Mouse (Mus musculus): ENCODE measurements at regions not wholly inside any gene's neighbourhood (a gene's known extent, or its start where the extent isn't known, plus 50 kb on each side); places are given as distances from the start of the nearest gene placed in this dataset.
A peak's percentile ranks its signal among the peaks of the same experiment; 100 is the strongest.

DNA sequence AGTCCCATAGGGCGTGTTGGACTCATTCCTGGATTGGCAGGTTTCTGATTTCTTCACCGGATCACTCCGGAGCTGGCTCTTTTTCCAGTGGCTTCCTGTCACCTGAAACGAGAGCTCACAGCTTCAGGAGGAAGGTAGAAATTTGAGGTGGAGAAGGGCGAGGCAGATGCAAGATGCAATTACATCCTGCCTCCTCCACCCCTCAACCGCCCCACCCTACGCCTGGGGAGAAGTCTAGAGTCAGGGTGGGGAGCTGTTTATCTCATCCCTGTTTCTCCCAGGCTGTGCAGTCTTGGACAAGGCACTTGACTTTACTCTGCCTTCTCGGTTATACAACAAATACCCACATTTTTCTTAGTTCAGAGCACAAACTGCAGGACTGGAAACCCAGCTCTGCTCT is 302.8 kb upstream of the Klf3 start:
- no peak for DNase-seq

DNA sequence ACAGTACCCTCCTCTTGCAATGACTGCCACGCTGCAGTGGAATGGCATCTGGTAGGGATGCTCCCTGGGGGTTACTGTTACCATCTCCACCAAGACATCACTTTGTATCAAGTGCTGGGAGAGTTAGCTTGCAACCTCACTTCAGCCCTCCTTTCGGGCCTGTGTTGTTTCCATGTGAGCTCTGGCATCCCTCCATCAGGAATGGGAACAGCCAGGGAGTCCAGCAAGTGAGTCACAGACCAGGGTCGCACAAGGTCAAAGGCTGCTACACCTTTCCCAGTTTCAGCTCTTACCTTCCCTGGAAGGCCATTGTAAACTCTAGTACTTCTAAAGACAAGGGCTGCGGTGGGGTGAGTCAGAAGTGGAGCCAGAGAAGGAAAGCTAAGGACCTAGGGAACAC is 302.3 kb upstream of the Klf3 start:
- no peak for DNase-seq

DNA sequence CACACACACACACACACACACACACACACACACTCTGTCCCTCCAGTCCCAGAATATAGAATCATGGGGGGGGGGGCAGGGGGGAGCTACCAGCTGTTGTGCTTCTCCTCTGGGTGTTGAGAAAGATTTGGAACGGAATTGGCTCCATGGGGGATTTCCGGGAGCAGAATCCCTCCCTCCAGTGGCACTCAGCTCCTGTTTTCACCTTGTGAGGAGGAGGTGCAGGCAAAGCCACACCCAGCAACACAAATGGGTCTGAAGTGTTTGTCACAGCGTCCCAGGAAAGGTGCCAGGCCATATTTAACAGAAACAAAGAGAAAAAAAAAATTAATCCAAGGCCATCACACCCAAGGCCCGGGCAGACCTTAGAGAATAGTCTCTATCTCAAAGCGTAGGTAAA is 301.4 kb upstream of the Klf3 start:
- DNase-seq, result no peak

DNA sequence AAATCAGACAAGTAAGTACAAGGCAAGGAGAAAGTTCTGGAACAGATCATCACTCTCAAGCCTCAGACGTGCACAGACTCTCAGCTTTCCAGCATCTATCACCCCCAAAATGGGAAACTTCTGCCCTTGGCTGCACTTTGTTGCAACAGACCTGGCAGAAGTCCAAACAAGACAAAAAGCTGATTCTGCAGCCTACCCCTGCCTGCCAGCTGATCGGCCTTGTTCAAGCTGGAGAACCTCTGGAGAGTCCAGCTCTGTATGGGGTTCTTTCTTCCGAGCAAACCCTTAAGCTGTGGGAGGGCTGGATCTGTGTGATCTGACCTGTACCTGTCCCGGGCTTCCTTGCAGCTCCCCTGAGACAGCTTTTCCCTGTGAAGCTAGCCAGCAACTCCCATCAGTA is 299.7 kb upstream of the Klf3 start:
- peak; percentile 58 to 69 for DNase-seq

DNA sequence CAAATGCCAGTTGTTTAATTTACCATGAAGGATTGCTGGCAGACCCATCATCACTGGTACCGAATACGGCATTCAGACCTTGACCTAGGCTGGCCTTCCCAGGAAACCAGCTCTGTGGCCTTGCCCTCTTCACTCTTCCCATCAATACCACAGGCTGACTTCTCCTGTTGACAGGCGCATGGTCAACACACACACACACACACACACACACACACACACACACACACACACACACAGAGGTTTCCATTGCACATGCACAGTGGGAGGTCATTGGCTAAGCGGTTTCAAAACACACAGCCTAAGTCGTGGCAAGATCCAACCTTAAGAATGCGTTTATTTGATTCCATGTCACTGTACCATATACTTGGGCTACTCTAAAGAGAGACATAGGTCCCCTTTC is 298.7 kb upstream of the Klf3 start:
- no peak for DNase-seq

DNA sequence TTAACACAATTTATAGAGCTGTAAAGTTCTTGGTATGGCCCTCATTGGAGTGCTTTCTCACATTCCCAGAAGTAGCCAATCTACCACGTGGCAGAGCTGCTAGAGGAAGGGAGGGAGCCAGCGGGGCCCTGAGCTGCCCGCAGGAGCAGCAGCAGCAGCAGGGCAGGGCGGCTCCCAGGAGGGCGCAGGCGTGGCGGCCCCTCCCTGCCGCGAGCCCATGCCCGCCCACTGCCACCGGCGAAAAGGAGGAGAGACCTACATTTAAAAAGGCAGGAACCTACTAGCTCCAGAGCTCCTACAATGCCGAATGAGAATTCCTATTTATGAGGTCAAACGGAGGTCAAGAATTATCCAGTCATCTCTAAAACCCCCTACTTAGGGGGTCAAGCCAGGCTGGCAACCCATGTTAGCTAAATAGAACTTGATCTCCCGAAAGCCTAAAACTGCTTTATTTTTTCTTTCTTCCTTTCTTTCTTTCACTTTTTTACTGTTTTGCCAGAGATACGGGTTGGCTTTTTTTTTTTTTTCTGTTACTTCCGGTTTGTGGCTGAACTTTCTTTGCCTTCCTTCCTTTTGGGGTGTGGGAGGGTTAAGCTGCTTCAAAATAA is 297.9 kb upstream of the Klf3 start:
- peak; percentile 86 for DNase-seq

DNA sequence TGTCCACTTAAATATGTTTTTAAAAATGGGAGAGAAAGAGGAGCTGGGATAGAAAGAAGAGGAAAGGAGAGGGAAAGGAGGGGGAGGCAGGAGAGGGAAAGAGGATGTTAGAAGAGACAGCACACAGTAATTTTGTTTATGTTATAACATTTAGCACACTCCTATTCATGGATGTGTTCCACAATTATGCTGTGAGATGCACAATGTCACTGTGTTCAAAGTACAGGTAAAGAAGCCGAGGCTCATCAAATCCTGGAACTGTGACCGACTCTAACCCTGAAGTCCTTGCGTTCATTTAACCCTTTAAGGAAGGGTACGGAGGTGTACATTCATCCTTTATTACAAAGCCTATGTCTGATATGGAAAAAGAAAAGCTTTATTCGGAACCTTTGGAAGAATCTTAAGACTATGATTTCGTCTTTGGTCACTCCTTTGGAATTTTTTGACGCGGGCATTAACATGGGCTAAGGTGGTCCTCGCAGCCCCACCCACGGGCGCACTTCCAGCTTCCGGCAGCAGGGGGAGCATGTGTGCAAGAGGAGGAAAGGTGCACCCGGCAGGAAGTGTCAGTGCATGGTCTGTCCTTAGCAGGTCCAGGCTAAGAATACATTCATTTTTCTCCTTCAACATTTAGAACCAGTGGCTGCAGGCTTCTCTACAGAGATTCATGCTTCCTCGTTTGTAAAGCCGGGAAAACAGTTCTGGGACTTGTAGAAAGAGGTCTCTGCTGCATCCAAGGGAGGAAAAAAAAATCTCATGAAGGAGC is 297.2 kb upstream of the Klf3 start:
- DNase-seq, result peak; percentile 82 to 92

DNA sequence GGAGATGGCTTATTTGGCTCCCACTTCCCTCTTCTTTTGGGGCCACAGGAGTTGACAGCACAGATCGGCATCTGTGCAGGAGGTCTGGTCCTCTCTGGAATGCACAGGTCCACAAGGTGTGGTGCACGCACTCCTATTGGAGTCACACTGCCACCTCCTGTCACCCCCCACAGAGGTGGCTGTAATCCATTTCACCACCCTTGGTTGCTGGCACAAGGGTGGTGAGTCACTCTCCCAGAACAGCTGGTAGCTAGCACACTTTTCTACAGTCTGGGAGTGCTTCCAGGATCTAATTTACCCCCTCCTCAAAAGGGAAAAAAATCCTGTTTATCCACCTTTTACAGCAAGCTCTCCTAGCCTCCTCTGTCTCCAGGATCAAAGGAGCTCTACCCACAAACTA is 294.6 kb upstream of the Klf3 start:
- DNase-seq, result peak in 1 of 2 experiments; percentile 32

DNA sequence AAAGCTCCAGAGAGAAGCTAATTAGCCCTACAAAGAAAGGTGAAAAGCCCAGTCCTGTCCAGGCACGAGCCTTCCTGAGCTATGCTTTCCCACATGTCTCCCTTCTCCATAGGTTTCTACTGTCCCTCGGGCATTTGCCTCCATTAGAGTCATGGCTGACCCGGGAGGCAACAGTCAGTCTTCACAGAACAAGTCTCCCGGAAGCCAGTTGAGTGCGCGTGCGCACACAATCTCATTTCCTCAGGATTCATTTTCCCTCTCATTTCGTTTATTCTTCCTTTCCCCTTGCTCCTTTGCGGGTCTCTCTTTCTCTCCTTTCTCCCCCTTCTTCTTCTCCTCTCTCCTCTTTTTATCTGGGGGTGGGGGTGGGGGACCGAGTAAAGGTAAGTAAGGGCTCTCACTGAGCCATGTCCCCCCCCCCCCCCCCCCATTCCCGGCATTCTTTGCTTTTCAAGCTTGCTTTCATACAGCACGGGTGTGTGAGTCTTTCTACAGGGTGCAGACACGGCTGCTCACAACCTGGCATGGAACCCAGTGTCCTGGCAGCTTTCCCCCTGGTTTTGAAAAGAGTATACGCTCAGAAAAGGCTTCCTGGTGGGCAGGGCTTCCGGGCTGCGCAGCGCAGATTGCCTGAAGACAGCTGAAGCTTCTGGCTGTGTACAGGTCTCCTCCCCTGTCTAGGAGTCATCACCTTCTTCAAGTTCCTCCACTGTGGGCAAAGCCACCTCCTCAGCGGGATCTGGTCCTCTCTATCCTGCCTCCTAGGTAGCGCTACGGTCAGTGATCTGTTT is 289.8 kb upstream of the Klf3 start:
- no peak for DNase-seq

DNA sequence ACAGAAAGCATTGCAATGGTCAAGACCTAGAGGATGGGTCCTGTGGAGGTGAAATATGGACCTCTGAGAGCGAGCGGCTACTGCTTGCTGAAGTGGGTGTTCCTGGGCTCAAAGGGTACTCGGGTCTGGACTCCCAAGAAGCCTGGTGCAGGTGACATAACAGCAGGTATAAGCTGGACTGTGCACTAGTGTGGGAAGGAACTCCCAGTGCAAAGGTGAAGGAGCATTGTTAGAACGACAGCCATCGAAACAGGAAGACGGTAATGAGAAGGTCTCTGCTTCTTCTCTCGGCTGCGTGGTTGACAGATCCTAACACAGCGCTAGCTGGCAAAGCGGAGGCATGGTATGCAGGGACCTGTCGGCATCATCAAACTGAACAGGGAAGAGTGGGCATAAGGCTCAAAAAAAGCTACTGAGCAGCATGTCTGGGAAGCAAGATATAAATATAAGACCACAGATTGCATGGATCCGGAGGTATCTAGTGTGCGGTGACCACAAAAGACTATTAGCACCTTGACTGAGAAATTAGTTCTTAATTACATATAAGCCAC is 287.0 kb upstream of the Klf3 start:
- DNase-seq, result peak; percentile 15 to 30

DNA sequence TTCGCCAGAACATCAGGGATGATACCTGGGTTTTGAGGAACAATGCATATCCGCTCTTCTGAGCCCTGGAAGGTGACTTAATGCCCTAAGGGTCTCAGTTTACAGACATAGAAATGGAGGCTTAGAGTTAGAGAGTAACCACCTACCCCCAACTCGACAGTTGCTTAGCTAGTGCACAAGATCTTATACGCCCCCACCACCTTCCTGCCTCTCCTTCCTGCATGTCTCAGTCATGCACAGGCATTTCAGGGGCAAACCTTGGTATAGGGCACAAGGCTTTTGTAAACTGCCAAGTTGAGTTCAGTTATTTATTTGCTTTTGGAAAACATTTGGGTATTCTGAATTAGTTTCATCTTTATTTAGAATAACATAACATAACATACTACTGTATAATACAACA is 285.9 kb upstream of the Klf3 start:
- no peak for DNase-seq

DNA sequence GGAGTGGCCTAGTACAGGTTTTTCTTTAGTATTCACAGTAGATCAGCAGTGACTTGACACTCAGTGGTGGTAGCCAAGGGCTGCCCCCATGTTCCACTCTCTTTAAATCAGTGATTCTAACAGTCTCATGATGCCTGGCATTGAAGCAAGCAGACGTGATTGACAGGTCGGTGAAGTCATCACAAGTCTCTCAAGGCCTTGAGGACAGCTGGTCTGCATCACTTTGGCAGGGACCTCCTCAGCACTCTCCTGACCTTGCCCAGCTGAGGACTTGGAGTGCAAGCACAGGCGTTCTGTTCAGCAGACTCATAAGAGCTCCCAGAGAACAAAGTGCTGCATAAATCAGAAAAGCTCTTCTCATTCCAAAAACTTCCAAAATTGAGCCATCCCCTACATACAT is 285.4 kb upstream of the Klf3 start:
- peak; percentile 25 to 42 for DNase-seq

DNA sequence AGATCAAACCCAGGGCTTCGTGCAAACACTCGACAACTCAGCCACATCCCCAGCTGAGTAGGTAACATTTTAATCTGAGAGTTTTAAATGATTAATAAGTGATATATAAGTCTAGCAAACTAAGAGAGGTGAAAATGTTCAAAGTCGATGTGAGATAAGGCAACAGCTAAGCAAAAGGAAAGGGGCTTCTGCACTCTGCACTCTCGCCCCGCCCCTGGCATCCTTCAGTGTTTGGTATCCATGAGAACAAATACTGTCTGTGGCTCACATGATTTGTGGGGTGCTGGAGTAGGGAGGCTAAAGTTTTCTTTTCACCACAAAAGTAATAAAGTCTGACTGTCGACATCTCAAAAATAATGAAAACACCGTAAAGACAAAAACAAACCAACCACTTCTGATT is 284.2 kb upstream of the Klf3 start:
- peak; percentile 35 to 47 for DNase-seq

DNA sequence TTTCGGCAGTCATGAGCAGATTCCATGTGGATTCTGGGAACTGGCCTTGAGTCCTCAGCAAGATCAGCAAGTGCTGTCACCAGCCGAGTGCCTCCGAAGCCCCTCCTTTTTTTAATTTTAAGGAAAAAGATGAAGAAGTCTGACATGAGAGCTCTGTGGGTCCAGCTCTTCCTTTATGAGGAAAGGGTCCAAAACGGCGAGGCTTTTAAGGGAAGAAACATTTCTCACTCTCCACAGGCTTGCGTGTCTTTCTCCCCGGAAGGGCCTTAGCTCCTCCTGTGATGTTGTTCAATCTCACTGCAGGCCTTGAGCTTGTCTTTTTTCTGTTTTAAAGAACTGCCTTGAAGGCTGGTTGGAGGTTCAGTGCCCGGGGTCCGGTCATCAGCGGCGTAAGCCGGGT is 283.5 kb upstream of the Klf3 start:
- DNase-seq, result no peak

DNA sequence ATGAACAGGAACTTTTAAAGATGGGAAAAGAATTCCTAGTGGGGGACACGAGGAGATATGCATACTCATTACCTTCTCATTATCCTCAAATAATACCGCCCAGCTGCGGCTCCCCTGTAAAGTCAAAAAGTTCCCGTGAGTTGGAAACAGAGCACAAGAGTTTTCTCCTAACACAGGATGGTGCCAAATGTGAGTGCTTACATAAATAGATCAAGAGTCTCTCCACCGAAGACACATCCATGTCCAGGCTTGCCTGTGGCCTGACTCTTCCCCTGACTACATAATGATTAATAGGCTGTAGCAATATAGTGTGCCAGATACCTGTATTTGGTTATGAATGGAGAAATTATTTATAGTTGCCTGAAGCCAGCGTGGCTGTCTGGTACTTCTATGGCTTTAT is 281.8 kb upstream of the Klf3 start:
- no peak for DNase-seq

DNA sequence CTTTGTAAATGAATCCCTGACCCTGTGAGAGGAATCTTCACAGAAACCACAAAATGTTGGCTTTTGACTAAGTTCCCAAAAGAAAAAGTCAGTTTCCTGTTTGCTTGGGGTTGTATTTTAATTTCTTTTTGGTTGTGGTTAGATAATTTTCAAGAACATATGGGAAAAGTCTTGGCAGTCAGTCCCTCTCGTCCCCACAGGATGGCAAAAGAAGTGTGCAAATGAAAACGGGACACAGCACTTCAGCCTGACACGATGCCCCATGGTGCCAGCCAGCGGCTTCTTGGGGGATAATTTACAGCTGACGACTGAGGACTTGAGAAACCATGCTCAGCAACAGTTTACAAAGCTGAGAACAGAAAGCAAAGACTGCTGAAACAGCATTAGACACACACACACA is 281.2 kb upstream of the Klf3 start:
- DNase-seq, result peak in 1 of 2 experiments; percentile 16

DNA sequence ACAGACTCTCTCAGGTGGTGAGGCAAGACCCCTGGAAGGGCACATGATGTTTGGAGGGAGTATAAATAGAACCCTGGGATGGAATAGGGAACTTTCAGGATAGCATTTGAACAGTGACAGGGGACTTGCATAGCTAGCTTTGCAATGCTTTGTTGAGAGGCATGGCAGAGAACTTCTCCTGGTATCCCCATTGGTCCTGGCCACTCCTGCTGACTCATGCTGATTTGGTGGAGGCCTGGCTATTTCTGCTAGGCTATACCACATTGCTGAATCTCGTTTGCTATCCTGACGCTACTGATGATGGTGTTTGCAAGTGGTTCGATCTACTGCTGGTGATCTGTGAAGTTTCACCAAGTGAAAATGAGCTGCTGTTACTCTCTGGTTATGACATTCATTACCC is 276.7 kb upstream of the Klf3 start:
- DNase-seq, result no peak

DNA sequence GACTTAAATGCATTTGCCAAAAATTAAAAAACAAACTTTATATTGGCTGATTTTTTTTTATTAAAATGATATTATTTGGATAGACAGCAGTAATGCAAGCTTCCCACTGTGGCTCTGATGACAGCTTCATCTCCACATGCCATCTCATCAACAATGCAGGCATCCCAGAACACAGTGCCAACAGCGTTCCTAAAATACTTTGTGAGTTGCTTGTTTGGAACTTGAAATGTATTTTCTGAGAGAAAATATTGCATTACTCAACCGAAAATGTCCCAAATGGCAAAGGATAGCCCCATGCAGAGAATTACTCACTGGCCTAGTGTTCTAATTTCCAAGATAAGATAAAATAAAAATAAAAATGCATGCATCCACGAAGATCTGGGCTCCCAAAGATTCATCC is 275.2 kb upstream of the Klf3 start:
- no peak for DNase-seq

DNA sequence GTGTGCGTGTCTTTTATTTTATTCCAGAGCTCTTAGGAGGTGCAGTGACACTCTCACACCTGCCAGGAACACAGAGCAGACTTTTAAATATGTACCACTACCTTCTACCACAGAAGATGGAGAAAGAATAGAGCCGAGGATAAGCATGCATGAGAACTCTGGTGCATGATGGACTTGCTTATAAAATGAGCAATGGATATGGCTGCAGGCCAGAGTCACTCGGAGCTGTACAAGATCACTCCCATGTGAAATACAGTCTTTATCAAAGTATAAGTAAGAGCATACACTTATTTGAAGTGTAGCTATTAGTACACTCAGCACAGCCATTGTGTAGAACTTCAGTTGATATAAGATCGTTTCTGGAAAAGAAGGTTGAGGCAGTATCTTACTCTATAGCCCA is 268.8 kb upstream of the Klf3 start:
- DNase-seq, result no peak

DNA sequence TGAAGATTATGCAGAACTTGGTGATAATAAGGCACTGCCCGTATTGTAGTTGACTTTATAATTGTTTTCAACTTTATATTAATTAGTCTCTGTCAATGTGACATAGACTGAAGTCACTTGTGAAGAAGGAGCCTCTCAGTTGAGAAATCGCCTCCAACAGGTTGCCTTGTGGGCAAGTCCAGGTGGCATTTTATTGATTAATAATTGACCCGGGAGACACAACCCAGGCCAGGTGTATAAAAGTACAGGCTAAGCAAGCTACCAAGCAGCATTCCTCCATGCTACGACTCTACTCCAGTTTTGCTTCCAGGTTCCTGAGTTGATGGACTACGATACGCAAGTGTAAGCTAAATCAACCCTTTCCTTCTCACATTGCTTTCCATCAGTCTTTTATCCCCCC is 268.2 kb upstream of the Klf3 start:
- DNase-seq, result peak in 1 of 2 experiments; percentile 49

DNA sequence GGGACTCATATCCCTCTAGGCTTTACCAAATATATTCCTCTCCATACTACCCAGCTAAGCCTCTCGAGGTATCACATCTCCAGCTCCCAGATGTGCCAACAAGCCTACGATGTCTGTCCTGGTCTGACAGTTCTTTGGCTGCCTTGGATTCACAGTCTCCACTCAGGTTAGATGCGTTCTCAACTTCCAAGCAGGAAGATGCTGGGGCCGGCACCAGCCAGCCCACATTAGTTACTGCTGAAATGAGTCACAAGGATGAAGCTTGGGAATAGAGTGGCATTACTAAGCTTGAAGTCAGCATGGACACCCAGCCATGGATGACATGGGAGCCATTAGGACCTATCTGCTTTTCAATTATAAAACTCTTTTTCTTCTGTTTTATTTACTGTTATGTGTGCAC is 267.6 kb upstream of the Klf3 start:
- no peak for DNase-seq

DNA sequence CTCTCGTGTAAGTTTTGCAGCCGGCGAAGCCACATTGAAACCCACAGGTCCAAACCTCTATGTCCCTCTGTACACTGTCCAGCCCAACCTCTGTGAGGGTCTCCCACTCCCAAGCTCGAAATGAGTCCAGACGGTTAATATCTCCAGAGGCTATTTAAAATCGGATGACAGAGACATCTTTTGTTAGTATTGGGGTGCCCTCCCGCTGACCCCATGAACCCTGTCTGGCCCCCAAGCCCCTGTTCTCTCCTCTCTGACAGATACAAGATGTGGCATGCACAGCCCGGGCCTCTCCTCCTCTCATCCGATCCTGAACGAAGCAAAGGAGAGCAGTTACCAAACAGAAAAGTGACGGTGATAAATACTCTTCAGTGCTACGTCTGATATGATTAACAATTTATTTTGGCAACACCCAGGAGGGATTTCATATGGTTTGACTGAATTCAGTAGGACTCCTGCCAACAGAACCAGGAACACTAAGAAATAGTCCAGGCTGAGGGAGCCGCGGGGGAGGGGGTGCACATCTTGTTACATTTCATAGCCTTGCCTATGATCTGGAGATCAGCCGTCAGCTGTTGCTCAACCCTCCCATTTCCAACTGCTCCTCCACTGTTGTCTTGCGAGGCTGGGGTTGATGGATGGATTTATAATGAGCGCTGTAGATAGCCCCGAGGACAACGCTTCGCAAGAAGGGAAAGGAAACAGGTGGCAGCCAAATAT is 266.6 kb upstream of the Klf3 start:
- peak in 1 of 2 experiments; percentile 20 for DNase-seq
